8 mouse cellular contexts compared by ENCODE assay signal in genomic region chr4:46452481-46452850, GRCm38 (mm10). TPM values are rescaled to one million over a fixed set of nuclear protein-coding genes. Genes with fewer than 3 reads are reported as not detected.
A peak's percentile ranks its signal among the peaks of the same experiment; 100 is the strongest.
DNase-seq lines count a peak whose midpoint lies in the region; ATAC-seq lines count a peak whose summit lies in the region.

No protein-coding gene starts in this region.

- peak; percentile 59 for DNase-seq in MEL-GATA-1-ER (ENCODE audit: extremely low read depth, low read depth)
- peak; percentile 68 for DNase-seq in cerebellum, adult 11-12 months
- DNase-seq in frontal cortex, postnatal 25 days (ENCODE audit: low spot score in 2 of 2) = peak; percentile 25 to 26
- peak; percentile 25 to 44 for DNase-seq in left cerebral cortex, adult 8-10 months (ENCODE audit: low spot score in 2 of 2)
- peak; percentile 48 for DNase-seq in right cerebral cortex, postnatal 25 days
- DNase-seq in urinary bladder, postnatal 36 days (ENCODE audit: low spot score in 2 of 2) = peak; percentile 31 to 48

- peak overlapping the region; percentile 99 for H3K9ac ChIP-seq in hindbrain, embryonic 16.5 days (ENCODE audit: low read depth, low read length)

- H3K36me3 ChIP-seq in hindbrain, embryonic 16.5 days (ENCODE audit: control insufficient read depth, insufficient read depth, low read length) = no peaks in the 10 kb centered on the region

- no peaks in the 10 kb centered on the region for H3K27me3 ChIP-seq in hindbrain, embryonic 16.5 days (replicated peaks; ENCODE audit: control insufficient read depth, insufficient read depth, low read length)

- H3K4me2 ChIP-seq in hindbrain, embryonic 16.5 days (ENCODE audit: low read length) = peak overlapping the region; percentile 76

- WGBS in hindbrain, embryonic 16.5 days = 0% methylated on average over 19 of the region's 19 CpGs

- H3K9me3 ChIP-seq in hindbrain, embryonic 16.5 days (ENCODE audit: control insufficient read depth, low read length) = no peaks in the 10 kb centered on the region

- H3K4me3 ChIP-seq in hindbrain, embryonic 16.5 days (ENCODE audit: low read length) = peak overlapping the region; percentile 96

- H3K4me1 ChIP-seq in hindbrain, embryonic 16.5 days (ENCODE audit: control insufficient read depth, insufficient read depth, low read depth, low read length) = peaks cover 20% of the 10 kb centered on the region

- ATAC-seq in hindbrain, embryonic 16.5 days = peak; percentile 10
- peak; percentile 19 for ATAC-seq in megakaryocyte, adult 5-6 weeks (ENCODE audit: poor library complexity, severe bottlenecking)

- peak overlapping the region; percentile 98 for H3K27ac ChIP-seq in hindbrain, embryonic 16.5 days (ENCODE audit: low read depth, low read length)

RNA-seq across cellular contexts. Expression of gene Anp32b, which starts 1.8 kb away (rescaled TPM):
- 72.5 and 82.4 TPM in 2 replicates for polyA plus RNA-seq in hindbrain, embryonic 16.5 days (2015; fragmentation: Nextera tagmentation; extraction: Ambion mirVana)
- 10 to 100 TPM; 51.0 to 60.2 (median 55.9) TPM for total RNA-seq in left cerebral cortex, adult 8-10 months (2022)
- total RNA-seq in megakaryocyte, adult 5-6 weeks (2015) = 496 and 542 TPM in 2 replicates
- total RNA-seq in megakaryocyte, adult 5-6 weeks (2017) = 105 and 108 TPM in 2 replicates

RNA-seq across cellular contexts. Expression of gene Nans, which starts 36.6 kb away (rescaled TPM):
- 73.7 and 77.1 TPM in 2 replicates for polyA plus RNA-seq in hindbrain, embryonic 16.5 days (2015; fragmentation: Nextera tagmentation; extraction: Ambion mirVana)
- 10 to 100 TPM; 13.1 to 19.7 (median 17.0) TPM for total RNA-seq in left cerebral cortex, adult 8-10 months (2022)
- 39.9 and 45.3 TPM in 2 replicates for total RNA-seq in megakaryocyte, adult 5-6 weeks (2015)
- 52.9 and 53.9 TPM in 2 replicates for total RNA-seq in megakaryocyte, adult 5-6 weeks (2017)

RNA-seq across cellular contexts. Expression of gene Hemgn, which starts 39.2 kb away (rescaled TPM):
- polyA plus RNA-seq in hindbrain, embryonic 16.5 days (2015; fragmentation: Nextera tagmentation; extraction: Ambion mirVana) = 0.13 and 0.26 TPM in 2 replicates
- not detected for total RNA-seq in left cerebral cortex, adult 8-10 months (2022)
- 4.8 and 12.0 TPM in 2 replicates for total RNA-seq in megakaryocyte, adult 5-6 weeks (2015)
- 5.8 and 11.8 TPM in 2 replicates for total RNA-seq in megakaryocyte, adult 5-6 weeks (2017)

Comparison
In these comparisons a context has a peak if more than half of its experiments do, and no peak if none do; other contexts are left out.
1. Peak in every context shown above with its lines: DNase-seq, ATAC-seq, H3K4me3 ChIP-seq and H3K27ac ChIP-seq.
2. RNA of gene Hemgn, which starts 39.2 kb away (total RNA-seq): 4.8 to 12.0 TPM in megakaryocyte, adult 5-6 weeks; not detected in left cerebral cortex, adult 8-10 months; every median in the first group is over 4 times any median in the second.